Mouse (Mus musculus) embryonic fibroblast, embryonic 13.5 days (primary cell): Measurements from ENCODE around the gene Arpc3.

Experiments used
- CTCF ChIP-seq: IDR thresholded peaks from 2 replicates; pipeline ENCODE4 v1.5.1; 2011; ENCODE audit warnings: mild to moderate bottlenecking, control low read depth, low read length, moderate library complexity, borderline replicate concordance; ENCODE audit not compliant: insufficient read depth
- POLR2A ChIP-seq: IDR thresholded peaks from 2 replicates; pipeline ENCODE4 v1.6.1; 2011; ENCODE audit warnings: low read depth, mild to moderate bottlenecking, control low read depth, low read length, moderate library complexity

DNA sequence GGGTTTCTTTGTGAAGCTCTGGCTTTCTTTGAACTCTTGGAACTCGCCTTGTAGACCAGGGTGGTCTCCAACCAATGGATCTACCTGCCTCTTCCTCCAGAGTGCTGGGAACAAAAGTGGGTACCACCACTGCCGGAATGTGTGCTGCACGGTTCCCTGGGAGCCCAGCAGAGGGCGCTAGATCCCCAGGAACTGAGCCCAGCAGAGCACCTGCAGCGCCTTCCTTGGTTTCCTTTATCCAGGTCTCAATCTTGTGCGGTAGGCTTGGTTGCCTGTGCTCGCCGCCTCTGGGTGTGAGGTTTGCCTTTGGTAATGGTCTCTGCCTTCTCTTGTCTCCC is 9.6 kb downstream of the Arpc3 start:
- no peak for TF ChIP-seq POLR2A
- TF ChIP-seq CTCF: peak; percentile 80
